Mouse (Mus musculus) midbrain, embryonic 14.5 days (tissue): ENCODE results near the gene Noct. TPM values are rescaled to one million over a fixed set of nuclear protein-coding genes. Genes with fewer than 3 reads are reported as not detected.

ENCODE experiments used
- ATAC-seq: fragments of 200-750 bp; cut with Nextera tagmentation; 2 replicates; pipeline ENCODE4 v1.8.0; 2017; ENCODE audit warnings: moderate number of reproducible peaks, moderate library complexity; ENCODE audit not compliant: low FRiP score, low TSS enrichment
- DNase-seq: peaks from one replicate; pipeline ENCODE4 v3.0.0-alpha.2; 2015
- H3K27ac ChIP-seq: fragments of 300-500 bp; sonication (generic); replicated peaks from 2 replicates; pipeline ENCODE4 v1.5.1; 2014; ENCODE audit warnings: mild to moderate bottlenecking, low read depth, low read length, moderate library complexity
- H3K27me3 ChIP-seq: fragments of 300-500 bp; sonication (generic); 2 replicates; pipeline ENCODE4 v1.6.1; 2014; ENCODE audit warnings: low read length, control low read depth, mixed read lengths; ENCODE audit not compliant: control insufficient read depth, insufficient read depth
- H3K36me3 ChIP-seq: fragments of 300-500 bp; sonication (generic); 2 replicates; pipeline ENCODE4 v1.6.1; 2014; ENCODE audit warnings: low read length, control low read depth; ENCODE audit not compliant: control insufficient read depth, insufficient read depth
- H3K4me1 ChIP-seq: fragments of 300-500 bp; sonication (generic); 2 replicates; pipeline ENCODE4 v1.6.1; 2014; ENCODE audit warnings: mild to moderate bottlenecking, antibody characterized with exemption, low read length, control low read depth; ENCODE audit not compliant: control insufficient read depth, insufficient read depth
- H3K4me2 ChIP-seq: fragments of 300-500 bp; sonication (generic); 2 replicates; pipeline ENCODE4 v1.6.1; 2014; ENCODE audit warnings: mild to moderate bottlenecking, low read length, moderate library complexity
- H3K4me3 ChIP-seq: fragments of 300-500 bp; sonication (generic); replicated peaks from 2 replicates; pipeline ENCODE4 v1.5.1; 2014; ENCODE audit warnings: low read depth, low read length
- H3K9ac ChIP-seq: fragments of 300-500 bp; sonication (generic); replicated peaks from 2 replicates; pipeline ENCODE4 v1.6.1; 2014; ENCODE audit warnings: mild to moderate bottlenecking, low read length, moderate library complexity
- H3K9me3 ChIP-seq: fragments of 300-500 bp; sonication (generic); 2 replicates; pipeline ENCODE4 v1.6.1; 2016; ENCODE audit warnings: low read length, control low read depth, mixed read lengths; ENCODE audit not compliant: control insufficient read depth
- WGBS: fragments of 180-500 bp; shearing (Covaris S2); extraction: QIAGEN DNeasy Blood & Tissue Kit; methylation state at CpG from one replicate; pipeline ENCODE4 v1.1.7; 2014; 5-methylcytosine and 5-hydroxymethylcytosine counted together
- polyA plus RNA-seq: library from polyadenylated mRNA; unstranded; fragments of >200 nt; fragmentation: Nextera tagmentation; extraction: Ambion mirVana; gene quantifications from 2 replicates; pipeline ENCODE4 v1.2.1, GENCODE M21; 2014

The Noct gene
- polyA plus RNA-seq, 1 experiment from 2014 or later, result 31.7 TPM

DNA sequence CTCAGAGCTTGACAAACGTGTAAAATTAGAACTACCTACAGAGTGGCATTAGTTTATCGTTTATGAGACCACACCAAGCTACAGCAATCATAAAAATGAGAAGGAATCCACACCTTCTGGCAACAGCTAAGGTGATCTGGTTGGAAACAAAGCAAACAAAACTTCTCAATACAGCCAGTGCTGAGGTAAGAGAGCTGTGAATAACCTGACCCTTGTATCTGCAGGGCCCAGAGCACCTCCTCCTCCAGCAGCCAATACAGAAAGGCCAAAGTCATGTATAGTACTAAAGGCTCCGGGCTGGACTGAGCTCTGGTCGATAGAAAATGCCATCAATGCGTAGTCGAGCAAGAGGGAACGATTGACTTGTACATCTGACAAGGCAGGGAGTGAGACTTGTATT lies 23.4 kb upstream of the Noct start:
- H3K9me3 ChIP-seq, result no peaks in the 10 kb centered on the region
- WGBS, result 88% methylated on average over 7 of the region's 7 CpGs
- H3K4me1 ChIP-seq, result no peaks in the 10 kb centered on the region
- no peak overlapping the region for H3K4me2 ChIP-seq
- no peaks in the 10 kb centered on the region for H3K27me3 ChIP-seq
- H3K9ac ChIP-seq, result no peak overlapping the region
- ATAC-seq (no peak), DNase-seq (no peak)
- H3K27ac ChIP-seq, result no peak overlapping the region
- no peak overlapping the region for H3K4me3 ChIP-seq
- H3K36me3 ChIP-seq, result no peaks in the 10 kb centered on the region

DNA sequence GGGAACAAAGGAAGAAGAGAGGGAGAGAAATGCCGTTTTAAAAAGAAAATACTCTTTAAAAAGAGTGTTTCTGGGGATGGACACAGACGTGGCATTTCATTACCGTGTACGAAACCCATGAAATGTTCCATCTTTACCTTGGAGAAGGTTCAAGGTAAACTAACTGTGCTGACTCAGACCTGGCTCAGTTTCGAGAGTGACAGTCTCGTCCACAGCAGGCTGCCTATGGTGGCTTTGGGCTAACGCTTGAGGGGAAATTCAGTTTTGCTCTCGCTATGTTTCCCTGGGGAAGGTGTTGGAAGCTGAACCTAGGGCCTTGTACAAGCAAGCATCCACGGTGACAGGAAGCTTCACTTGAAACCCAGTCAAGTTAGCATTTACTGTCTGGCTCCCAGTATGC lies 22.3 kb upstream of the Noct start:
- no peaks in the 10 kb centered on the region for H3K27me3 ChIP-seq
- H3K4me1 ChIP-seq, result no peaks in the 10 kb centered on the region
- H3K4me3 ChIP-seq, result no peak overlapping the region
- H3K27ac ChIP-seq, result no peak overlapping the region
- H3K9me3 ChIP-seq, result no peaks in the 10 kb centered on the region
- WGBS, result 83% methylated on average over 9 of the region's 9 CpGs
- H3K9ac ChIP-seq, result no peak overlapping the region
- no peak for ATAC-seq
- H3K36me3 ChIP-seq, result no peaks in the 10 kb centered on the region
- DNase-seq, result no peak
- H3K4me2 ChIP-seq, result no peak overlapping the region

DNA sequence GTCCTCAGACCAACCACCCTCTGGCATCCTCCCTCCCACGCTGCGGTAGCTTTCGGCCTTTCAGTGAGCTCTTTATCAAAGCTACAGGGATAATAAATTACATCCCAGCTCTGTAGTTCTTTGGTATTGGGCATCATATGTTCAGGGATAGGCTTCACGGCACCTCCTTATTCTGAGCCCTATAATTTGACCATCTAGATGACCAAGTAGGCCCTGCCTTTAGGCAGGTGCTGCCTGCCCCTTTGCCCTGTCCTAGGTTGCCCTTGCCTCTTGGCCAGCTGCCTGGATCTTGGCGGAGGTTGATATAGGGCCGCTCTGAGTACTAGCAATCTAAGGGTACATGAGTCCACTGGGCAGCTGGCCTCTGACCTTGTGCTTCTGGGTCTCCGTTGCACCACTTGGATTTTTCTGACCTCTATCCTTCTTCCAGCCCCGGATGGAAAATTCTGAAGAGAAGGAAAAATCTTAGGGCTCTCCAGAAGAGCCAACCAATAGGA lies 21.7 kb upstream of the Noct start:
- no peak overlapping the region for H3K4me2 ChIP-seq
- H3K27me3 ChIP-seq, result no peaks in the 10 kb centered on the region
- H3K4me1 ChIP-seq, result no peaks in the 10 kb centered on the region
- ATAC-seq (no peak), DNase-seq (no peak)
- no peaks in the 10 kb centered on the region for H3K36me3 ChIP-seq
- no peak overlapping the region for H3K27ac ChIP-seq
- H3K9me3 ChIP-seq, result no peaks in the 10 kb centered on the region
- H3K9ac ChIP-seq, result no peak overlapping the region
- H3K4me3 ChIP-seq, result no peak overlapping the region
- WGBS, result 94% methylated on average over 8 of the region's 8 CpGs

DNA sequence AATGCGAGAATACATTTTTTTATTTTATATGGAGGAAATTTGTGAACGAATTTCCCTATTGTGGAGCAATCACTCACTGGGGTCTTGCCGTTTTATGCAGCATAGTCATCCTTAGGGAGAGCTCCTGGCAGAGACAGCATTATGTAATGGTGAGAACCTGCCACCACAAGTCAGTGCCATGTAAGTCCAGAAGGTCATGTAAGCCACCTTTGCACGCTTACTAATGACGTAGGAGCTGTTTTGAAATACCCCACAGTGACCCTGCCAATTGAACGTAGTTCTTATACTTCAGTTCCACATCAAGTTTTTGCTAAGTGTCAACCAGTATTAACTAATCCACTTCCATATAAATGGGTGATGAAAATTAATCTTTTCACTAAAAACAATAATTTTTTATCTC lies 20.3 kb upstream of the Noct start:
- no peak overlapping the region for H3K27ac ChIP-seq
- no peaks in the 10 kb centered on the region for H3K27me3 ChIP-seq
- H3K4me3 ChIP-seq, result no peak overlapping the region
- H3K4me1 ChIP-seq, result no peaks in the 10 kb centered on the region
- 91% methylated on average over 6 of the region's 6 CpGs for WGBS
- H3K36me3 ChIP-seq, result no peaks in the 10 kb centered on the region
- no peak overlapping the region for H3K9ac ChIP-seq
- H3K4me2 ChIP-seq, result no peak overlapping the region
- ATAC-seq, result no peak
- no peaks in the 10 kb centered on the region for H3K9me3 ChIP-seq
- no peak for DNase-seq

DNA sequence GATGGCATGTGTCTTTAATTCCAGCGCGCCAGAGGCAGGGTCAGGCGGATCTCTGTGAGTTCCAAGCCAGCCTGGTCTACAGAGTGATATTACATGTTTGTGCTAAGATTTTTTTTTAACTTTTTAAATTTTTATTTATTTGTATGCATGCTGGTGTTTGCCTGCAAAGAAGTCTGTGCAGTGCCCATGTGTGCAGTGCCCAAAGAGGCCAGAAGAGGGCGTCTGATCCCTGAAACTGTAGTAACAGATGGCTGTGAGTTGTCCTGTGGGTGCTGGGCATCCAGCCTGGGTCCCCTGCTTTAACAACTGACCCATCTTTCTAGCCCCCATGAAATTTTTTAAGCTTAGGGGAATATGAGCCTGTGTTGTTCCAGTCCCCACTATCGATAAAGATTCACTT lies 19.8 kb upstream of the Noct start:
- Histone ChIP-seq H3K27ac (no peak overlapping the region), H3K4me3 (no peak overlapping the region), H3K4me2 (no peak overlapping the region), H3K9me3 (no peaks in the 10 kb centered on the region), H3K27me3 (no peaks in the 10 kb centered on the region), H3K4me1 (no peaks in the 10 kb centered on the region), H3K36me3 (no peaks in the 10 kb centered on the region), H3K9ac (no peak overlapping the region)
- ATAC-seq (no peak), DNase-seq (no peak)
- WGBS, result 91% methylated on average over 5 of the region's 5 CpGs

DNA sequence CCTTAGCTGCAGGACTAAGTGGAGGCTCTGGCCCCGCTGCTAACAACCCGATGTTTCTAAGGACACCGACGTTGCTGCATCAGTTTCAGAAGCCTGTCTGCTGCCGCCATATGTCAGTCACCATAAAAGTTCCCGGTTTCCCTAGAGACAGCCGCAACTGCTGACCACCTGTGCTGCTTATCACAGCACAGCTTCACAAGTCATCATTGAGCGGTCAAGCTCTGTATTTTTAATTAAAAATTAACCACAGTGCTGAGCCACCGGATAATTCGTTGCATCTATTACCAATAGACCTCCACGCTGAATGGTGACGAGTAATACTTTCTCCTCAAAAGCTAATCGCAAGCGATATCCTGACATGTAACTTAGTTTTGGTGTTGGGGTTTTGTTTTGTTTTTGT lies 19.4 kb upstream of the Noct start:
- no peaks in the 10 kb centered on the region for H3K36me3 ChIP-seq
- no peak for DNase-seq
- 89% methylated on average over 14 of the region's 14 CpGs for WGBS
- H3K27me3 ChIP-seq, result no peaks in the 10 kb centered on the region
- H3K9ac ChIP-seq, result no peak overlapping the region
- no peaks in the 10 kb centered on the region for H3K4me1 ChIP-seq
- H3K4me2 ChIP-seq, result no peak overlapping the region
- H3K9me3 ChIP-seq, result no peaks in the 10 kb centered on the region
- H3K27ac ChIP-seq, result no peak overlapping the region
- no peak overlapping the region for H3K4me3 ChIP-seq
- no peak for ATAC-seq

DNA sequence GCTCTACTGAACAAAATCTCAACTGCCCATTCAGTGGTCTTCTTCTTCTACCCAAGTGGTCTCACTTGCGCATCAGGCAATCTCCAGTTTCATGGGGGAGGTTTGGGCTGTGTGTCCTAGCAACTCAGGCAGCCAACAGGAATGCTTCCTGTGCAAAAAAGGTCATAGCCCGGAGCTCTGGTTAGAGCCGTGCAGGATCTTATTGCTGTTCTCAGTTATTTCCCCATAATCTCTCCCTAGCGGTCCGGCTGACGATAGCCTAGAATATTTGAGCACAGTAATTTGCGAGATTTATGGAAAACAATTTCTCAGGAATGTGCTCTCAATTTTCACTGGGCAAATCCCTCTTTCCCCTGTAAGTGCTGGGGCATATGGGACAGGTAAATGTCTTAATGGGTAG lies 17.7 kb upstream of the Noct start:
- Histone ChIP-seq H3K36me3 (no peaks in the 10 kb centered on the region), H3K4me1 (no peaks in the 10 kb centered on the region), H3K9me3 (no peaks in the 10 kb centered on the region), H3K27me3 (no peaks in the 10 kb centered on the region), H3K4me2 (no peak overlapping the region), H3K4me3 (no peak overlapping the region), H3K27ac (no peak overlapping the region), H3K9ac (no peak overlapping the region)
- 76% methylated on average over 7 of the region's 7 CpGs for WGBS
- no peak for DNase-seq
- no peak for ATAC-seq

DNA sequence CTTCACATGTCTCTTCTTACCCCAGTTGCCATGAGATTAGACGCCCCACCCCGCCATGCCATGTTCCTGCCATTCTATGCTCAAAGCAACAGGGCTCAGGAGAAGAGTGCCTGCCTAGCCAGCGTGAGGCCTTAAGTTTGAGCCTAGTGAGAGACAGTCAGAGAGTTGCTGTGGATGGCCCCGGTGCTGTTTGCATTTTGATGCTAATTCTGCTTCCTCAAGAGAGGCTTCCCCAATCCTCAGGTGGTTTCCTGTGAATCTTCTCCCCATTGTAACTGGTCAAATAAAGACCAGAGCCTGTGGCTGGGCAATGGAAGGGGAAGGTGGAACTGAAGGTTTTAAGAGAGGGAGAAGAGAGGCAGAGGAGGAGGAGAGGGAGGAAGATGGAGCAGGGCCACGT lies 15.6 kb upstream of the Noct start:
- H3K4me3 ChIP-seq, result no peak overlapping the region
- H3K9ac ChIP-seq, result no peak overlapping the region
- ATAC-seq (no peak), DNase-seq (no peak)
- no peak overlapping the region for H3K4me2 ChIP-seq
- H3K36me3 ChIP-seq, result no peaks in the 10 kb centered on the region
- no peaks in the 10 kb centered on the region for H3K4me1 ChIP-seq
- no peak overlapping the region for H3K27ac ChIP-seq
- WGBS, result 47% methylated on average over 5 of the region's 5 CpGs
- no peaks in the 10 kb centered on the region for H3K9me3 ChIP-seq
- H3K27me3 ChIP-seq, result no peaks in the 10 kb centered on the region

DNA sequence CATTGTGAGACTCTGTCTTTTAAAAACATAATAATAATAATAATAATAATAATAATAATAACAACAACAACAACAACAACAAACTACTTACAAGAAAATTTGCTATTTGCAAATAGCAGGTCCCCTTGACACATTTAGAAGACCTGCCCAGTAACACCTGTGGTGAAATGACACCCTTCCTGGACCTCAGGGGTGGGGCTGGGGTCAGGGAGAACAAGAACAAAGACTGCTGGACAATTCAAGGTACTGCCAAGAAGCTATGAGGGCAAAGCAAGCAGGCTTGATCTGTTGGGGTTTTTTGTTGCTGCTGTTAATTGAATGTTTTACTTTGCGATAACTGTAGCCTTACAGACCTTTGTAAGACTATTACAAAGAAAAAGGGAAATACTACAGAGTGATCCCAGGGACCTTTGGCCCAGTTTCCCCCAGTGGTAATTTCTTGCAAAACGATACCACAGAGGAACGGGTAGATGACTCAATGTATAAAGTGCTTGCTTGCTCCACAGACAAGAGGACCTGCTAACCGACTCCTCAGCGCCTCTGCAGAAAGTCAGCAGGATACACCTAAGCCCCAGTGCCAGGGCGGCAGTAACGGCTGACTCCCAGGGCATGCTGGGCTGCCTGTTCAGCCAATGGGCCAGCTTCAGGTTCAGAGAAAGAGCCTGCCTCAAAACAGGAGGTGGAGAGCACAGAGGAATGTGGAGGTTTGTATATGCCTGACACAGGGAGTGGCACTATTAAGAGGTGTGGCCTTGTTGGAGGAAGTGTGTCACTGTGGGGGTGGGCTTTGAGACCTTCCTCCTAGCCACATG lies 14.5 kb upstream of the Noct start:
- no peaks in the 10 kb centered on the region for H3K9me3 ChIP-seq
- DNase-seq, result no peak
- no peaks in the 10 kb centered on the region for H3K4me1 ChIP-seq
- WGBS, result 93% methylated on average over 7 of the region's 7 CpGs
- no peak for ATAC-seq
- H3K4me3 ChIP-seq, result no peak overlapping the region
- no peaks in the 10 kb centered on the region for H3K27me3 ChIP-seq
- no peaks in the 10 kb centered on the region for H3K36me3 ChIP-seq
- no peak overlapping the region for H3K27ac ChIP-seq
- no peak overlapping the region for H3K9ac ChIP-seq
- H3K4me2 ChIP-seq, result no peak overlapping the region
